Mouse (Mus musculus): ENCODE measurements around the gene Gm38394. TPM values are rescaled to one million over a fixed set of nuclear protein-coding genes. Genes with fewer than 3 reads are reported as not detected.
A peak's percentile ranks its signal among the peaks of the same experiment; 100 is the strongest.

Gene Gm38394
- polyA plus RNA-seq, 1 experiment from 2014 or later, result 6.2 TPM

GRCm38 (mm10) chr1:133613817-133614216, 47.3 kb downstream of the Gm38394 start:
- 75% methylated on average over 3 of the region's 3 CpGs for WGBS
- no peak overlapping the region for H3K4me3 ChIP-seq (replicated peaks; ENCODE audit: low read length)
- peaks cover 5% of the 10 kb centered on the region; the same call in 1 of the 2 replicates for H3K36me3 ChIP-seq (ENCODE audit: control insufficient read depth, insufficient read depth, low read length)
- H3K4me2 ChIP-seq (ENCODE audit: low read depth, low read length), result no peak overlapping the region
- no peak overlapping the region for H3K27ac ChIP-seq (ENCODE audit: low read length)
- ATAC-seq (ENCODE audit: insufficient read depth, low FRiP score), result no peak
- H3K4me1 ChIP-seq (ENCODE audit: control insufficient read depth, insufficient read depth, low read length), result 0 out of 2 replicates have a peak, but pooled peaks cover 4% of the 10 kb centered on the region
- no peak overlapping the region for H3K9ac ChIP-seq (ENCODE audit: low read length)
- no peaks in the 10 kb centered on the region for H3K27me3 ChIP-seq (ENCODE audit: control insufficient read depth, insufficient read depth, low read length)
- no peaks in the 10 kb centered on the region for H3K9me3 ChIP-seq (replicated peaks; ENCODE audit: control insufficient read depth, low read length)

GRCm38 (mm10) chr1:133611436-133611835, 49.7 kb downstream of the Gm38394 start:
- H3K9me3 ChIP-seq (replicated peaks; ENCODE audit: control insufficient read depth, low read length), result no peaks in the 10 kb centered on the region
- WGBS, result 71% methylated on average over 1 of the region's 1 CpGs
- H3K27me3 ChIP-seq (ENCODE audit: control insufficient read depth, insufficient read depth, low read length), result no peaks in the 10 kb centered on the region
- no peak for ATAC-seq (ENCODE audit: insufficient read depth, low FRiP score)
- 0 out of 2 replicates have a peak, but pooled peaks cover 4% of the 10 kb centered on the region for H3K4me1 ChIP-seq (ENCODE audit: control insufficient read depth, insufficient read depth, low read length)
- no peak overlapping the region for H3K4me2 ChIP-seq (ENCODE audit: low read depth, low read length)
- no peak overlapping the region for H3K27ac ChIP-seq (ENCODE audit: low read length)
- H3K4me3 ChIP-seq (replicated peaks; ENCODE audit: low read length), result no peak overlapping the region
- no peak overlapping the region for H3K9ac ChIP-seq (ENCODE audit: low read length)
- peaks cover 13% of the 10 kb centered on the region for H3K36me3 ChIP-seq (ENCODE audit: control insufficient read depth, insufficient read depth, low read length)

DNA sequence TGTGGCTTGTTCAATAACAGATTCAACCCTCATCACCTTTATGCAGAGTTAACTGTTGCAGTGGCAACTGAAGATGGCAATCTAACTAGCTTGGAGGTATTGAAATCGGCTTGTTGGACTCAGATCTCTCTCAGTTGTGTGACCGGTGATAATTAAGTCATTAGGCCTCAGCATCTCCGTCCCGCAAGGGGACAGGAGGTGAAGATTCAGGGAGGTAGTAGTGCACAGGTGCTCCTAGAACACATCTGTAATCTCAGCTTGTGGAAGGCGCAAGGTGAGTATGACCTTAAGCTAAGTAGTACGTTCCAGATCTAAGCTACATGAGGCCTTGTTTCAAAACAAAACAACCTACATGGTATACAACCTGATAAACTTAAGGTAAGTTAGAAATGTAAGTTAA, 50.5 kb downstream of the Gm38394 start:
- Histone ChIP-seq H3K9ac (ENCODE audit: low read length) (peak overlapping the region; percentile 54), H3K27me3 (ENCODE audit: control insufficient read depth, insufficient read depth, low read length) (no peaks in the 10 kb centered on the region), H3K27ac (ENCODE audit: low read length) (no peak overlapping the region), H3K4me2 (ENCODE audit: low read depth, low read length) (peak overlapping the region; percentile 33; the same call in 1 of the 2 replicates), H3K36me3 (ENCODE audit: control insufficient read depth, insufficient read depth, low read length) (peaks cover 12% of the 10 kb centered on the region), H3K9me3 (replicated peaks; ENCODE audit: control insufficient read depth, low read length) (no peaks in the 10 kb centered on the region), H3K4me1 (ENCODE audit: control insufficient read depth, insufficient read depth, low read length) (0 out of 2 replicates have a peak, but pooled peaks cover 4% of the 10 kb centered on the region), H3K4me3 (replicated peaks; ENCODE audit: low read length) (peak overlapping the region; percentile 93; the same call in 1 of the 2 replicates)
- 52% methylated on average over 6 of the region's 6 CpGs for WGBS
- 0 out of 2 replicates have a peak, but pooled peaks have one; percentile 3 for ATAC-seq (ENCODE audit: insufficient read depth, low FRiP score)

DNA sequence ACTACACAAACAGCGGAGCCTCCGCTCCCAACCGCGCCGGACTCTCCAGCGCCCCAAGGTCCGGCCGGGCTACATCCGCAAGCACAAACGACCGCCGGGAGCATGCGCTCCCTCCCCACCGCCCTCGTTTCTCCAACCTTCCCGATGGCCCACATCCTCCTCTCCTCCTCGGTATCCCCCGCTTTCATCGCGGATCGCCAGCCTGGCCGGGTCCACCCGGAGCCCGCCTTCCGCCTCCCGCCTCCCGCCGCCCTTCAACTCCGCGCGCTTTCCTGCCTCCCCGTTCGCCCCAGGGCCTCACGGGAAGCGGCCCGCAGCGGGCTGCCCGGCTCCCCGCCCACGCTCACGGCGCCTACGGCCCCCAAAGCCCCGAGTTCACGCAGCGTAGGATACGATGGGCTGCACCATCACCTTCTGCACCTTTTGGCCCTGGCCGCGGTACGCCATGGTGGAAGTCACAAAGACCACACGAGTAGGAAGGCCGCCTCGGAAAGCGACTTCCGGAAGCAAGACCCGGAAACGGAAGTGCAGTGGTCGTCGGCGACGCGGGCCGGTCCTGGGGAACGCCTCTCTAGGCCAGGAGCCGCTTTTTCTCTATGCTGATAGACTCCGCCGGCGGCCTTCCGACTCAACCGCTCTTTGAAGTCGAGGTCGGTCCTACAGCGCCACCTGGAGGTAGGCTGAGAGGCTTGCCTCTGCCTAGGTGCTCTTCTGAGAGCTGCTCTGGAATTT, 51.2 kb downstream of the Gm38394 start, which contains the start of gene Snrpe:
Gene Snrpe, minus strand, starts transcription at position 521 of the 732 bp plus-strand sequence.
- WGBS, result under 1% methylated on average over 72 of the region's 73 CpGs
- peak within 1 kb of the TSS; percentile 97 for H3K9ac ChIP-seq (ENCODE audit: low read length)
- peak within 1 kb of the TSS; percentile 94 for H3K27ac ChIP-seq (ENCODE audit: low read length)
- H3K27me3 ChIP-seq (ENCODE audit: control insufficient read depth, insufficient read depth, low read length), result no peaks in the 10 kb centered on the region
- no peaks in the 10 kb centered on the region for H3K9me3 ChIP-seq (replicated peaks; ENCODE audit: control insufficient read depth, low read length)
- H3K4me2 ChIP-seq (ENCODE audit: low read depth, low read length), result peak within 1 kb of the TSS; percentile 73
- peak; percentile 98 for ATAC-seq (ENCODE audit: insufficient read depth, low FRiP score)
- H3K4me3 ChIP-seq (replicated peaks; ENCODE audit: low read length), result peak within 1 kb of the TSS; percentile 93
- peaks cover 12% of the 10 kb centered on the region for H3K36me3 ChIP-seq (ENCODE audit: control insufficient read depth, insufficient read depth, low read length)
- H3K4me1 ChIP-seq (ENCODE audit: control insufficient read depth, insufficient read depth, low read length), result 0 out of 2 replicates have a peak, but pooled peaks cover 4% of the 10 kb centered on the region

DNA sequence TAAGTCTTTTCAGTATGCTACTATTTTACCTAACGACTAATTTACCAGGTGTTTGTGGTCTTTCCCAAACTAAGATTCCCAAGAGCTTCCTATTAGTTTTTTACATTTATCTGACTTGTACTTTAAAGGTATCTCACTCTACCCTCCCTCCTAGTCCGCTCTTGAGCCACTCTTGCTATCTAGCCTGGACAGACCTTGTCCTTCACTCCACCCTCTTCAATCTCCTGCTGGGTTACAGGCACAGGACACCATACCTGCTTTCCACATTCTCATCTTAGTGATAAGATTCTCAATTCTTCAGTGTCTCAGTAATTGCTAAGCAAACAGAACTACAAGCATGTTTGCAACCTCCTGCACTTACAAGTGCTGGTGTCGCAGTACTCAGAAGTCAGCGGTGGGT, 57.9 kb downstream of the Gm38394 start:
- Histone ChIP-seq H3K9ac (ENCODE audit: low read length) (no peak overlapping the region), H3K27ac (ENCODE audit: low read length) (no peak overlapping the region), H3K4me3 (replicated peaks; ENCODE audit: low read length) (no peak overlapping the region), H3K9me3 (replicated peaks; ENCODE audit: control insufficient read depth, low read length) (no peaks in the 10 kb centered on the region), H3K4me1 (ENCODE audit: control insufficient read depth, insufficient read depth, low read length) (no peaks in the 10 kb centered on the region), H3K27me3 (ENCODE audit: control insufficient read depth, insufficient read depth, low read length) (no peaks in the 10 kb centered on the region), H3K4me2 (ENCODE audit: low read depth, low read length) (no peak overlapping the region), H3K36me3 (ENCODE audit: control insufficient read depth, insufficient read depth, low read length) (peaks cover 31% of the 10 kb centered on the region)
- ATAC-seq (ENCODE audit: insufficient read depth, low FRiP score), result no peak
- 91% methylated on average over 4 of the region's 4 CpGs for WGBS

GRCm38 (mm10) chr1:133596298-133597007, 64.7 kb downstream of the Gm38394 start:
- H3K27me3 ChIP-seq (ENCODE audit: control insufficient read depth, insufficient read depth, low read length), result no peaks in the 10 kb centered on the region
- H3K36me3 ChIP-seq (ENCODE audit: control insufficient read depth, insufficient read depth, low read length), result no peaks in the 10 kb centered on the region
- no peak overlapping the region for H3K4me2 ChIP-seq (ENCODE audit: low read depth, low read length)
- peaks cover 8% of the 10 kb centered on the region; the same call in 1 of the 2 replicates for H3K4me1 ChIP-seq (ENCODE audit: control insufficient read depth, insufficient read depth, low read length)
- no peaks in the 10 kb centered on the region for H3K9me3 ChIP-seq (replicated peaks; ENCODE audit: control insufficient read depth, low read length)
- H3K27ac ChIP-seq (ENCODE audit: low read length), result no peak overlapping the region
- peak; percentile 40; the same call in 1 of the 2 replicates for ATAC-seq (ENCODE audit: insufficient read depth, low FRiP score)
- WGBS, result 12% methylated on average over 4 of the region's 4 CpGs
- H3K4me3 ChIP-seq (replicated peaks; ENCODE audit: low read length), result no peak overlapping the region
- no peak overlapping the region for H3K9ac ChIP-seq (ENCODE audit: low read length)

DNA sequence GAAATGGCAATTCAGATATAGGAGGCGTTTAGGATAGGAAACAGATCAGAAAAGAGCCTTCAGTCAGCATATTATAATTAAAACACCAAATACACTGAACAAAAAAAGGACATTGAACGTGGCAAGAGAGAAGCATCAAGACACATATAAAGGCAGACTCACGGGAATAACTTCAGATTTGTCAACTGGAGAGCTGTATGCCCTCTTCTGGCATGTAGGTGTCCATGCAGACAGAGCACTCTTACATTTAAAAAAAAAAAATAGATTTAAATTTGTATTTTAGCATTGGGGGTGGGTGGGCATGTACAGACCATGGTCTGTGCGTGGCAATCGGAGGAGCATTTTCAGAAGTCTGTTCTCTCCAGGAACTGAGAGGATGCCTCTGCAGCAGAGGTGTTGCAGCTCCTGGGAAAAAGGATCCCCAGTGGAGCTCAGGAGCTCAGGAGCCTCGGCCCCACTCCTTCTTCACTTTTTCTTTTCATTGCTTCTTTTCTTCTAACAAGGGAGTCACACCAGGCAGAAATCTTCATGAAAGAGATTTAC, 75.1 kb downstream of the Gm38394 start:
- Histone ChIP-seq H3K4me1 (ENCODE audit: control insufficient read depth, insufficient read depth, low read length) (no peaks in the 10 kb centered on the region), H3K36me3 (ENCODE audit: control insufficient read depth, insufficient read depth, low read length) (no peaks in the 10 kb centered on the region), H3K9me3 (replicated peaks; ENCODE audit: control insufficient read depth, low read length) (no peaks in the 10 kb centered on the region), H3K4me3 (replicated peaks; ENCODE audit: low read length) (no peak overlapping the region), H3K9ac (ENCODE audit: low read length) (no peak overlapping the region), H3K4me2 (ENCODE audit: low read depth, low read length) (no peak overlapping the region), H3K27ac (ENCODE audit: low read length) (no peak overlapping the region), H3K27me3 (ENCODE audit: control insufficient read depth, insufficient read depth, low read length) (no peaks in the 10 kb centered on the region)
- no peak for ATAC-seq (ENCODE audit: insufficient read depth, low FRiP score)
- 73% methylated on average over 6 of the region's 6 CpGs for WGBS

- Histone ChIP-seq H3K27ac (ENCODE audit: low read length) (no peak overlapping the region), H3K9ac (ENCODE audit: low read length) (no peak overlapping the region), H3K9me3 (replicated peaks; ENCODE audit: control insufficient read depth, low read length) (0 out of 2 replicates have a peak, but pooled peaks cover 3% of the 10 kb centered on the region), H3K4me2 (ENCODE audit: low read depth, low read length) (no peak overlapping the region), H3K4me1 (ENCODE audit: control insufficient read depth, insufficient read depth, low read length) (no peaks in the 10 kb centered on the region), H3K4me3 (replicated peaks; ENCODE audit: low read length) (no peak overlapping the region), H3K27me3 (ENCODE audit: control insufficient read depth, insufficient read depth, low read length) (no peaks in the 10 kb centered on the region), H3K36me3 (ENCODE audit: control insufficient read depth, insufficient read depth, low read length) (no peaks in the 10 kb centered on the region)
- no peak for ATAC-seq (ENCODE audit: insufficient read depth, low FRiP score)
- 65% methylated on average over 11 of the region's 11 CpGs for whole genome bisulfite sequencing
Observed at GRCm38 (mm10) chr1:133571293-133571692, 89.8 kb downstream of the Gm38394 start.
